Mouse (Mus musculus): ENCODE measurements around the gene Slc25a53. TPM values are rescaled to one million over a fixed set of nuclear protein-coding genes. Genes with fewer than 3 reads are reported as not detected.

Gene Slc25a53
- polyA plus RNA-seq (2011; ENCODE audit: insufficient read depth, insufficient read length, low replicate concordance, missing spikeins), result 3.7 and 8.0 TPM in 2 replicates

- H3K27ac ChIP-seq (ENCODE audit: control insufficient read depth, insufficient read depth, low read depth, low read length, poor library complexity), result peak within 1 kb of the TSS; percentile 85
- peak within 1 kb of the TSS; percentile 93 for H3K4me3 ChIP-seq (replicated peaks; ENCODE audit: control insufficient read depth, low read depth, low read length)
- peak; percentile 33; the same call in 1 of the 2 replicates for TF ChIP-seq POLR2A (IDR thresholded peaks at IDR 0.05; ENCODE audit: borderline replicate concordance, control insufficient read depth, low read depth, low read length)
- no peak for TF ChIP-seq CTCF (IDR thresholded peaks at IDR 0.05; ENCODE audit: control insufficient read depth, insufficient read depth, low read length)
- WGBS, result 12% methylated on average over 31 of the region's 31 CpGs
- H3K4me1 ChIP-seq (ENCODE audit: control insufficient read depth, insufficient read depth, low read length), result no peaks in the 10 kb centered on the region; the same call in 1 of the 2 replicates
Observed at GRCm38 (mm10) chrX:137038000-137038483, at the start of gene Slc25a53. Slc25a53 (minus strand) TSS chrX:137038302.

- H3K4me1 ChIP-seq (ENCODE audit: control insufficient read depth, insufficient read depth, low read length), result no peaks in the 10 kb centered on the region
- no peak overlapping the region for H3K4me3 ChIP-seq (replicated peaks; ENCODE audit: control insufficient read depth, low read depth, low read length)
- no peak overlapping the region for H3K27ac ChIP-seq (ENCODE audit: control insufficient read depth, insufficient read depth, low read depth, low read length, poor library complexity)
- WGBS, result 86% methylated on average over 9 of the region's 9 CpGs
- TF ChIP-seq CTCF (IDR thresholded peaks at IDR 0.05; ENCODE audit: control insufficient read depth, insufficient read depth, low read length), result no peak
- no peak for TF ChIP-seq POLR2A (IDR thresholded peaks at IDR 0.05; ENCODE audit: borderline replicate concordance, control insufficient read depth, low read depth, low read length)
Observed at GRCm38 (mm10) chrX:137063202-137063601, 25.1 kb upstream of the Slc25a53 start.

GRCm38 (mm10) chrX:137049425-137050225 lies 11.5 kb upstream of the Slc25a53 start, which contains the start of gene Fam199x:
Fam199x (plus strand) TSS chrX:137049594.
- Histone ChIP-seq H3K4me3 (replicated peaks; ENCODE audit: control insufficient read depth, low read depth, low read length) (peak within 1 kb of the TSS; percentile 79), H3K4me1 (ENCODE audit: control insufficient read depth, insufficient read depth, low read length) (no peaks in the 10 kb centered on the region), H3K27ac (ENCODE audit: control insufficient read depth, insufficient read depth, low read depth, low read length, poor library complexity) (no peak within 1 kb of the TSS)
- TF ChIP-seq POLR2A (IDR thresholded peaks at IDR 0.05; ENCODE audit: borderline replicate concordance, control insufficient read depth, low read depth, low read length), result no peak
- TF ChIP-seq CTCF (IDR thresholded peaks at IDR 0.05; ENCODE audit: control insufficient read depth, insufficient read depth, low read length), result peak; percentile 50; the same call in 1 of the 2 replicates
- WGBS, result 17% methylated on average over 35 of the region's 62 CpGs

GRCm38 (mm10) chrX:137049060-137049424 lies 10.9 kb upstream of the Slc25a53 start:
- Histone ChIP-seq H3K27ac (ENCODE audit: control insufficient read depth, insufficient read depth, low read depth, low read length, poor library complexity) (no peak overlapping the region), H3K4me1 (ENCODE audit: control insufficient read depth, insufficient read depth, low read length) (no peaks in the 10 kb centered on the region), H3K4me3 (replicated peaks; ENCODE audit: control insufficient read depth, low read depth, low read length) (no peak overlapping the region)
- WGBS, result 25% methylated on average over 10 of the region's 11 CpGs
- no peak for TF ChIP-seq CTCF (IDR thresholded peaks at IDR 0.05; ENCODE audit: control insufficient read depth, insufficient read depth, low read length)
- no peak for TF ChIP-seq POLR2A (IDR thresholded peaks at IDR 0.05; ENCODE audit: borderline replicate concordance, control insufficient read depth, low read depth, low read length)

DNA sequence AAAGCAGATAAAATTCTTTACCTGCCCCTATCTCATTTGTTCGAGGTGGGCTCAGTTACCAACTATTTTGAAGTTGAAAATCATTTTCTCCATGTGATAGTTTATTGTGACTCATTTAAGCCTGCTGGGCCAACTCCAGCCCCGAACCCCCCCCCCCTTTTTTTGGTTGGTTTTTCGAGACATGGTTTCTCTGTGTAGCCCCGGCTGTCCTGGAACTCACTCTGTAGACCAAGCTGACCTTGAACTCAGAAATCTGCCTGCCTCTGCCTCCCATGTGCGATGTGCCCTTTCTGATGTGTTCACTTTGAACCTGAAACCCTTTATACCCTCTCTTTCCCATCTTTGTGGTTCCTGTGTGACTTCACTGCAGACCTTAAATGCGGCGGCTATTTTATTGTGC lies 400 bp upstream of the Slc25a53 start:
- no peak for TF ChIP-seq POLR2A (IDR thresholded peaks at IDR 0.05; ENCODE audit: borderline replicate concordance, control insufficient read depth, low read depth, low read length)
- no peak for TF ChIP-seq CTCF (IDR thresholded peaks at IDR 0.05; ENCODE audit: control insufficient read depth, insufficient read depth, low read length)
- Histone ChIP-seq H3K4me1 (ENCODE audit: control insufficient read depth, insufficient read depth, low read length) (no peaks in the 10 kb centered on the region; the same call in 1 of the 2 replicates), H3K27ac (ENCODE audit: control insufficient read depth, insufficient read depth, low read depth, low read length, poor library complexity) (no peak overlapping the region), H3K4me3 (replicated peaks; ENCODE audit: control insufficient read depth, low read depth, low read length) (peak overlapping the region; percentile 93)
- 42% methylated on average over 7 of the region's 7 CpGs for whole genome bisulfite sequencing

DNA sequence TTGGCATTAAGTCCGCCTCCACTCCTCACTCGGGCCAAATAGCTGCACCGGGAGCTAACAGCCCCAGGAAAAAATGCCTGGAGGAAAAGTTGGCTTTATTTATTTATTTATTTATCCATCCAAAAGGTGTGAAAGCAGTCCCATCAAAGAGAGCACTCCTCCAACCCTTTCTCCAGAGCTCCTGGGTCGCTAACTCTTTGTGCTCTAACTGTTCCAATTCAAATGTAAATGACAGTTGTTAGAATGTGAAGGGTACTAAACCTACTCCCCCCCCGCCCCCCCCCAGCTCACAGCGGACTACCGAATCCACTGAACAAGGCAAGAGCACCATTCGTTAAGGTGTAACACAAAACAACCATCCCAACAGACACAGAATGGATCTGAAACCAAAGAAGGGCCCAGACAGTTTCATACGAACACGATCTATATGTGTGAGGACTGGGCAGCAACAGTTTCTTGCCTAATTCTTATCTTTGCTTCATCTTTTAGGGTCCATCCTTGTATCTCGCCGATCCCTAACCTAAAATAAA lies 567 bp downstream of the Slc25a53 start:
- 14% methylated on average over 12 of the region's 12 CpGs for WGBS
- TF ChIP-seq POLR2A (IDR thresholded peaks at IDR 0.05; ENCODE audit: borderline replicate concordance, control insufficient read depth, low read depth, low read length) (no peak), CTCF (IDR thresholded peaks at IDR 0.05; ENCODE audit: control insufficient read depth, insufficient read depth, low read length) (no peak)
- H3K4me3 ChIP-seq (replicated peaks; ENCODE audit: control insufficient read depth, low read depth, low read length), result peak overlapping the region; percentile 93
- no peaks in the 10 kb centered on the region; the same call in 1 of the 2 replicates for H3K4me1 ChIP-seq (ENCODE audit: control insufficient read depth, insufficient read depth, low read length)
- no peak overlapping the region for H3K27ac ChIP-seq (ENCODE audit: control insufficient read depth, insufficient read depth, low read depth, low read length, poor library complexity)

- Histone ChIP-seq H3K4me1 (ENCODE audit: control insufficient read depth, insufficient read depth, low read length) (no peaks in the 10 kb centered on the region; the same call in 1 of the 2 replicates), H3K4me3 (replicated peaks; ENCODE audit: control insufficient read depth, low read depth, low read length) (no peak overlapping the region), H3K27ac (ENCODE audit: control insufficient read depth, insufficient read depth, low read depth, low read length, poor library complexity) (no peak overlapping the region)
- TF ChIP-seq POLR2A (IDR thresholded peaks at IDR 0.05; ENCODE audit: borderline replicate concordance, control insufficient read depth, low read depth, low read length), result no peak
- no peak for TF ChIP-seq CTCF (IDR thresholded peaks at IDR 0.05; ENCODE audit: control insufficient read depth, insufficient read depth, low read length)
- 66% methylated on average over 4 of the region's 4 CpGs for WGBS
Observed at GRCm38 (mm10) chrX:137034322-137034721, 3.8 kb downstream of the Slc25a53 start.

DNA sequence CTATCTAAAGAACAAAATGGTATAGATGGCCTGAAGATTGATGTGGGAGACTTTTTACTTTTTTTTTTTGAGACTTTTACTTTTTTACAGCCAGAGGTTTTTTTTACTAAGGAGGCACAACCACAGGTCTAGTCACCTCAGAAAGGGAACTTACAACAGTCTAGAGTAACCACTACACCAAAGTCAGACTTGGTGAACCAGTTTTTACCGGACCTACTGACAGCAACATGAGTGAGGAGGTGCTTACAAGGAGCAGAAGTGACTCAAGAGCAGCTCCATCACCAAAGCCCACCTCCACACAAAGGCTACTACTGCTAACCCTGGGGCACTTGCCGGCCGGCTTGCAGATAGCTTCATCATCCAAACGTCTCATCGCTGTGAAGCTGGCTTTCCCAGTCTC lies 6.4 kb downstream of the Slc25a53 start:
- H3K27ac ChIP-seq (ENCODE audit: control insufficient read depth, insufficient read depth, low read depth, low read length, poor library complexity), result no peak overlapping the region
- no peaks in the 10 kb centered on the region for H3K4me1 ChIP-seq (ENCODE audit: control insufficient read depth, insufficient read depth, low read length)
- TF ChIP-seq CTCF (IDR thresholded peaks at IDR 0.05; ENCODE audit: control insufficient read depth, insufficient read depth, low read length) (no peak), POLR2A (IDR thresholded peaks at IDR 0.05; ENCODE audit: borderline replicate concordance, control insufficient read depth, low read depth, low read length) (no peak)
- 84% methylated on average over 5 of the region's 5 CpGs for WGBS
- H3K4me3 ChIP-seq (replicated peaks; ENCODE audit: control insufficient read depth, low read depth, low read length), result no peak overlapping the region

All from bone marrow, adult 2 months (tissue).